Mouse (Mus musculus) forebrain, embryonic 13.5 days (tissue): ENCODE results near the gene Grik1. TPM values are rescaled to one million over a fixed set of nuclear protein-coding genes. Genes with fewer than 3 reads are reported as not detected.
A peak's percentile ranks its signal among the peaks of the same experiment; 100 is the strongest.

Experiments used
- ATAC-seq: fragments of 200-750 bp; cut with Nextera tagmentation; 2 replicates; pipeline ENCODE4 v1.8.0; 2017
- H3K27ac ChIP-seq: fragments of 300-500 bp; sonication (generic); 2 replicates; pipeline ENCODE4 v1.5.1; 2015; ENCODE audit warnings: inconsistent platforms, mild to moderate bottlenecking, moderate library complexity
- H3K27me3 ChIP-seq: fragments of 300-500 bp; sonication (generic); 2 replicates; pipeline ENCODE4 v1.6.1; 2015; ENCODE audit warnings: mild to moderate bottlenecking, inconsistent platforms
- H3K36me3 ChIP-seq: fragments of 300-500 bp; sonication (generic); 2 replicates; pipeline ENCODE4 v1.6.1; 2015; ENCODE audit warnings: mild to moderate bottlenecking, inconsistent platforms; ENCODE audit not compliant: poor library complexity, severe bottlenecking
- H3K4me1 ChIP-seq: fragments of 300-500 bp; sonication (generic); 2 replicates; pipeline ENCODE4 v1.6.1; 2015; ENCODE audit warnings: inconsistent platforms
- H3K4me2 ChIP-seq: fragments of 300-500 bp; sonication (generic); 2 replicates; pipeline ENCODE4 v1.6.1; 2015; ENCODE audit warnings: inconsistent platforms, mild to moderate bottlenecking, moderate library complexity
- H3K4me3 ChIP-seq: fragments of 300-500 bp; sonication (generic); 2 replicates; pipeline ENCODE4 v1.5.1; 2015; ENCODE audit warnings: mild to moderate bottlenecking, inconsistent platforms
- H3K9ac ChIP-seq: fragments of 300-500 bp; sonication (generic); 2 replicates; pipeline ENCODE4 v1.6.1; 2015; ENCODE audit warnings: mild to moderate bottlenecking, inconsistent platforms
- H3K9me3 ChIP-seq: fragments of 300-500 bp; sonication (generic); replicated peaks from 2 replicates; pipeline ENCODE4 v1.6.1; 2016; ENCODE audit warnings: inconsistent platforms
- WGBS: fragments of 180-500 bp; shearing (Covaris S2); methylation state at CpG from one replicate; pipeline ENCODE4 v1.1.7; 2015; 5-methylcytosine and 5-hydroxymethylcytosine counted together
- polyA plus RNA-seq: library from polyadenylated mRNA; unstranded; fragments of >200 nt; fragmentation: Nextera tagmentation; extraction: Ambion mirVana; gene quantifications from 2 replicates; pipeline ENCODE4 v1.2.1, GENCODE M21; 2015

Gene Grik1
- polyA plus RNA-seq, 1 experiment from 2014 or later = 7.2 TPM

GRCm38 (mm10) chr16:88138913-88139312, 151.2 kb downstream of the Grik1 start:
- Histone ChIP-seq H3K9ac (no peak overlapping the region), H3K27me3 (no peaks in the 10 kb centered on the region), H3K36me3 (no peaks in the 10 kb centered on the region), H3K27ac (no peak overlapping the region), H3K4me1 (peaks cover 10% of the 10 kb centered on the region), H3K9me3 (no peaks in the 10 kb centered on the region), H3K4me3 (no peak overlapping the region), H3K4me2 (no peak overlapping the region)
- ATAC-seq = no peak
- WGBS = 71% methylated on average over 1 of the region's 1 CpGs

DNA sequence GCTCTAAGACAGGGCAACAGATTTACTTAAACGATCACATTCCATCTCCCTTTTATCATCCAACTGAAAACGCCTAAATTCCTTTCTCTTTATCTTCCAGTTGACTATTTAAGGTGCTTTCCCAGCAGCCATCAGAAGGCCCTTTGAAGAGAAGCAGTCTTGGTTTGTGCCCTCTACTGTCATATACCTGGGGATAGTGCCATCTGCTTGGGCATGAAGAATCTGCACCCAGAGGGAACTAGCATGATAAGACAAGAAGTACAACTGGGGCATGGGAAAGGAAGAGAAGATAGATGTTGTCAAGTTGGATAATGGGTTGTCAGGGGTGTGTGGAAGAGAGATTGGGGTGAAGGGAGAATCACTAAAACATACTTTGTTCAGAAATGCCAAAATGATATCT, 157.1 kb downstream of the Grik1 start:
- Histone ChIP-seq H3K36me3 (no peaks in the 10 kb centered on the region), H3K27me3 (no peaks in the 10 kb centered on the region), H3K4me3 (no peak overlapping the region), H3K27ac (no peak overlapping the region), H3K9ac (no peak overlapping the region), H3K9me3 (no peaks in the 10 kb centered on the region), H3K4me1 (no peaks in the 10 kb centered on the region), H3K4me2 (no peak overlapping the region)
- no peak for ATAC-seq
- 62% methylated on average over 2 of the region's 2 CpGs for WGBS

DNA sequence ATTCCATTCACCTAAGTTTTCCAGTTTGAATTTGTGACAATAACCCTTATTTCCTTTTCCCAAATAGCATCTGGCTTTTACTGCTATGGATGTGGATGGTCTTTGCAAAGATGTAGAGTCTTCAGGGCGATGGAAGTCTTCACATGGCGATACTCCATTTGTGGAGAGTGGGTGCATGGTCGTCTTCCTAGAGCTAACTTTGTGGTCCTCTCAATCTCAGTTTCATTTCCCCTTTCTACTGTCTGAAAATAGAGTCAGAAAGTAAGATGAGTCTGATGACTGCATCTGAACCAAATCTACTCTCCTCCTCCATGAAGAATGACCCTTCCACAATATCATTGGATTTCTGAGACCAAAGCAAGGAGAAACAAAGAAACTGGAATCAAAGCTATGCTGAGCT, 159.0 kb downstream of the Grik1 start:
- Histone ChIP-seq H3K4me2 (no peak overlapping the region), H3K4me3 (no peak overlapping the region), H3K9me3 (no peaks in the 10 kb centered on the region), H3K9ac (no peak overlapping the region), H3K27ac (no peak overlapping the region), H3K4me1 (no peaks in the 10 kb centered on the region), H3K27me3 (no peaks in the 10 kb centered on the region), H3K36me3 (no peaks in the 10 kb centered on the region)
- ATAC-seq = no peak
- WGBS = 89% methylated on average over 3 of the region's 3 CpGs

DNA sequence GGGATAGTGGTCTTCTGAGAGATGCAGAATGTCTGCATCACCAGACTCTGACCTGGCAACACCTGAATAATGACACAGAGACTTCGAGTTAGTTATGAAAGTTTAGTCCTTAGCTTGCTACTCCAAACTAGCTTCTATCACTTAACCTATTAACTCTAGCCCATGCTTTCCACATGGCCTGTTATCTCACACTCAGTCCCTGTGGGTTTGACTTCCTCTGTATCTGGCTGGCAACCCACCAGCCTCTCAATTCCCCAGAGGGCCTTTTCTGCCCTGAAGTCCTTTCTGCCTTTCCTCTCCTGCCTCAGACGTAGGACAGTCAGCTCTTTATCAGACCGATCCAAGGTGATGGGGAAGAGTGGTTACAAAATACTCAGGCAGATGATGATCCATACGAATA, 165.0 kb downstream of the Grik1 start:
- ATAC-seq = no peak
- Histone ChIP-seq H3K9me3 (no peaks in the 10 kb centered on the region), H3K27ac (no peak overlapping the region), H3K27me3 (no peaks in the 10 kb centered on the region), H3K4me3 (no peak overlapping the region), H3K9ac (no peak overlapping the region), H3K4me1 (no peaks in the 10 kb centered on the region), H3K4me2 (no peak overlapping the region), H3K36me3 (no peaks in the 10 kb centered on the region)
- 85% methylated on average over 4 of the region's 4 CpGs for WGBS

GRCm38 (mm10) chr16:88112551-88113138, 177.4 kb downstream of the Grik1 start:
- H3K4me1 ChIP-seq = peaks cover 12% of the 10 kb centered on the region
- no peaks in the 10 kb centered on the region for H3K36me3 ChIP-seq
- H3K9ac ChIP-seq = no peak overlapping the region
- H3K4me2 ChIP-seq = no peak overlapping the region
- no peaks in the 10 kb centered on the region for H3K27me3 ChIP-seq
- 58% methylated on average over 8 of the region's 8 CpGs for WGBS
- H3K9me3 ChIP-seq = no peaks in the 10 kb centered on the region
- no peak overlapping the region for H3K27ac ChIP-seq
- peak; percentile 85 for ATAC-seq
- H3K4me3 ChIP-seq = no peak overlapping the region

DNA sequence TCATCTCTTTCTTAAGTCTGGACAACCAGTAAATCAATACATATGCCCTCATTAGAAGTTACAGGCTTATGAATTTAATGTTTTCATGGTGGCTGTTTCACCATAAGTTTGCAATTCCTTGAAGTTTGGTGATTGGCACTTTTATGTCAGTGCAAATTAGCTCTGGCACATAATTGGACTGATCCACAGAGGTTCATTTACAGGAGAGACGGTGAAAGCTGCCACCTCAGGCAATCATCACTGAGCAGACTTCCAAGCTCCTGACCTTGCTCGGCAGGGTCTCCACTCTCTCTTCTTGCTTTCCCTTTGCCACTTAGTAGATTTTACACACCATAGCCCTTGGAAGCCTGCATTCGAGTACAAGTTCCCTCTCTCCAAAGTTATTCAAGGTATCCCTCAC, 178.6 kb downstream of the Grik1 start:
- Histone ChIP-seq H3K9me3 (no peaks in the 10 kb centered on the region), H3K4me2 (no peak overlapping the region), H3K27me3 (no peaks in the 10 kb centered on the region), H3K9ac (no peak overlapping the region), H3K4me3 (no peak overlapping the region), H3K27ac (no peak overlapping the region), H3K4me1 (peaks cover 12% of the 10 kb centered on the region), H3K36me3 (no peaks in the 10 kb centered on the region)
- 36% methylated on average over 3 of the region's 3 CpGs for WGBS
- no peak for ATAC-seq

- no peak overlapping the region for H3K4me2 ChIP-seq
- no peak overlapping the region for H3K4me3 ChIP-seq
- WGBS = 59% methylated on average over 5 of the region's 5 CpGs
- H3K27me3 ChIP-seq = no peaks in the 10 kb centered on the region
- H3K4me1 ChIP-seq = no peaks in the 10 kb centered on the region
- no peak overlapping the region for H3K27ac ChIP-seq
- H3K36me3 ChIP-seq = no peaks in the 10 kb centered on the region
- no peaks in the 10 kb centered on the region for H3K9me3 ChIP-seq
- H3K9ac ChIP-seq = no peak overlapping the region
- no peak for ATAC-seq
These were observed 195.8 kb downstream of the Grik1 start for GRCm38 (mm10) chr16:88094206-88094789.

DNA sequence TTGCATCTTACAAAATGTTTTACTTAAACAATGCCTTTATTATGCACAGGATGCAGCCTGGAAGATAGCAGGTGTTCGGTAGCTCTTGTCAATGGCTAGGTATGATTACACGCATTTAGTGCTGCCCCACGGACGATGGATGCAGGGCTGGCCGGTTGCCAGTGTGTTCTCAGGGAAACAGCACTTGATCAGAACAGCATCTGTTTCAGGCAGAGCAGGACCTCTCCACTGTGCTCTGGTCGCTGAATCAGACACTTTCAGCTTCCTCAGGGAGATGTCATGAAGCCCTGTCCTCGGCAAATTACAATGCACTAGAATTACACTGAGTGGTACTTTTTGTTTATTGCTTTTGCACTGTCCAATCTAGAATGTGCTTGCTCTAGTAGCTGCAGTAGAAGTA, 202.8 kb downstream of the Grik1 start:
- 55% methylated on average over 7 of the region's 7 CpGs for WGBS
- Histone ChIP-seq H3K36me3 (no peaks in the 10 kb centered on the region), H3K4me1 (peaks cover 5% of the 10 kb centered on the region), H3K27me3 (no peaks in the 10 kb centered on the region), H3K4me2 (no peak overlapping the region), H3K27ac (no peak overlapping the region), H3K4me3 (no peak overlapping the region), H3K9ac (no peak overlapping the region), H3K9me3 (no peaks in the 10 kb centered on the region)
- ATAC-seq = 0 out of 2 replicates have a peak, but pooled peaks have one; percentile 45

- Histone ChIP-seq H3K4me3 (no peak overlapping the region), H3K9ac (no peak overlapping the region), H3K27ac (no peak overlapping the region), H3K4me2 (no peak overlapping the region), H3K27me3 (no peaks in the 10 kb centered on the region), H3K9me3 (no peaks in the 10 kb centered on the region), H3K4me1 (no peaks in the 10 kb centered on the region), H3K36me3 (no peaks in the 10 kb centered on the region)
- WGBS = 80% methylated on average over 5 of the region's 5 CpGs
- ATAC-seq = no peak
These were observed 215.3 kb downstream of the Grik1 start for GRCm38 (mm10) chr16:88074716-88075115.

GRCm38 (mm10) chr16:88060936-88061335, 229.1 kb downstream of the Grik1 start:
- no peak overlapping the region for H3K4me2 ChIP-seq
- no peak overlapping the region for H3K9ac ChIP-seq
- no peaks in the 10 kb centered on the region for H3K27me3 ChIP-seq
- 49% methylated on average over 3 of the region's 3 CpGs for WGBS
- H3K4me3 ChIP-seq = no peak overlapping the region
- H3K27ac ChIP-seq = no peak overlapping the region
- H3K9me3 ChIP-seq = no peaks in the 10 kb centered on the region
- 0 out of 2 replicates have a peak, but pooled peaks cover 4% of the 10 kb centered on the region for H3K4me1 ChIP-seq
- peak; percentile 53; the same call in 1 of the 2 replicates for ATAC-seq
- no peaks in the 10 kb centered on the region for H3K36me3 ChIP-seq

DNA sequence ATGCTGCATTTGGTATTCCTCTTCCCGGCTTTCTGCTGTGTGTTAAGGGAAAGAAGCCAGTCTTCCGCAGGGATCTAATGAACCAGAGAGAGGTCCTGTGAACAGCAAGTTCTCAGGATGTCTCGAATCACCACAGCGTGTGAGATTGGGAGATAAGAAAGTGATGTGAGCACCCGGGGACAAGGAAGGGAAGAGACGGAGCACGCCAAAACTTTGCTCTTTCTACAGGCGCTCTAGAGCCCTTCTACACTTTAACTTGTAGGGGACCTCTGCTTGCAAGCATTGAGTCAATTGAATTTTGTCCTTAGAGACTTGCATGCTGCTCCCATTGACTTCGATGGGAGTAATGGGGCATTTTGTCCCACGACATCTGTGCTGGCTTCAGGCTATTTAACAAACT, 241.9 kb downstream of the Grik1 start:
- H3K36me3 ChIP-seq = no peaks in the 10 kb centered on the region
- H3K4me3 ChIP-seq = no peak overlapping the region
- H3K27me3 ChIP-seq = no peaks in the 10 kb centered on the region
- no peak for ATAC-seq
- no peak overlapping the region for H3K27ac ChIP-seq
- WGBS = 92% methylated on average over 10 of the region's 10 CpGs
- H3K4me2 ChIP-seq = no peak overlapping the region
- H3K9ac ChIP-seq = no peak overlapping the region
- H3K4me1 ChIP-seq = no peaks in the 10 kb centered on the region
- no peaks in the 10 kb centered on the region for H3K9me3 ChIP-seq

GRCm38 (mm10) chr16:88044321-88044720, 245.7 kb downstream of the Grik1 start:
- 98% methylated on average over 4 of the region's 4 CpGs for WGBS
- Histone ChIP-seq H3K9me3 (no peaks in the 10 kb centered on the region), H3K36me3 (no peaks in the 10 kb centered on the region), H3K27ac (no peak overlapping the region), H3K4me3 (no peak overlapping the region), H3K4me2 (no peak overlapping the region), H3K27me3 (no peaks in the 10 kb centered on the region), H3K4me1 (no peaks in the 10 kb centered on the region), H3K9ac (no peak overlapping the region)
- ATAC-seq = no peak

DNA sequence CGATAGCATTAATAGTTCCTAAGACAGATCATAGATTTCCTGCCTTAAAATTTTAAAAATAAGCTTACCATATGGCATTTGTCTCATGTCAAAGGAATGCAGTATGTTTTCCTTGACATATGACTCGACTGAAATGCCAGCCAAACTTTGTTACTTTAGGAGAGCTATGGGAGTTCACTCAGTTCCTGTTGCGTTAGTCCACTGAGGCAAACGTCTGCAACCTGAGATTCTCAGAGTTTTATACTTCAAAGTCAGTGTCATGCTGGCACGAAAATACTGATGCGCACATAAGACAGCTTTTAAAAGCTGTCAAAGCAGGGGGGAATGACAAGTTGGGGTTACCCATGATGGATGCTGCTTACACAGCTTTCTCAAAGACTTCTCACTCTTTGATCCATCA, 247.6 kb downstream of the Grik1 start:
- Histone ChIP-seq H3K4me2 (no peak overlapping the region), H3K36me3 (no peaks in the 10 kb centered on the region), H3K27me3 (no peaks in the 10 kb centered on the region), H3K9ac (no peak overlapping the region), H3K9me3 (no peaks in the 10 kb centered on the region), H3K4me1 (no peaks in the 10 kb centered on the region), H3K27ac (no peak overlapping the region), H3K4me3 (no peak overlapping the region)
- no peak for ATAC-seq
- 84% methylated on average over 6 of the region's 6 CpGs for WGBS
